Mouse (Mus musculus) forebrain, embryonic 14.5 days (tissue): ENCODE data around the gene Dnaja2. TPM values are rescaled to one million over a fixed set of nuclear protein-coding genes. Genes with fewer than 3 reads are reported as not detected.

Source experiments
- ATAC-seq: fragments of 200-750 bp; cut with Nextera tagmentation; 2 replicates; pipeline ENCODE4 v1.8.0; 2017; ENCODE audit warnings: mild to moderate bottlenecking, moderate library complexity
- DNase-seq: peaks from one replicate; pipeline ENCODE4 v3.0.0-alpha.2; 2015; ENCODE audit warnings: low spot score
- H3K27ac ChIP-seq: fragments of 300-500 bp; sonication (generic); 2 replicates; pipeline ENCODE4 v1.5.1; 2014; ENCODE audit warnings: low read depth, mild to moderate bottlenecking, control low read depth, low read length, moderate library complexity
- H3K27me3 ChIP-seq: fragments of 300-500 bp; sonication (generic); replicated peaks from 2 replicates; pipeline ENCODE4 v1.6.1; 2014; ENCODE audit warnings: low read length, control low read depth, mixed read lengths; ENCODE audit not compliant: control insufficient read depth, insufficient read depth
- H3K36me3 ChIP-seq: fragments of 300-500 bp; sonication (generic); 2 replicates; pipeline ENCODE4 v1.6.1; 2014; ENCODE audit warnings: low read length, control low read depth; ENCODE audit not compliant: control insufficient read depth, insufficient read depth
- H3K4me1 ChIP-seq: fragments of 300-500 bp; sonication (generic); 2 replicates; pipeline ENCODE4 v1.6.1; 2014; ENCODE audit warnings: antibody characterized with exemption, low read length, control low read depth; ENCODE audit not compliant: control insufficient read depth, insufficient read depth
- H3K4me2 ChIP-seq: fragments of 300-500 bp; sonication (generic); 2 replicates; pipeline ENCODE4 v1.6.1; 2014; ENCODE audit warnings: mild to moderate bottlenecking, control low read depth, low read length
- H3K4me3 ChIP-seq: fragments of 300-500 bp; sonication (generic); 2 replicates; pipeline ENCODE4 v1.5.1; 2014; ENCODE audit warnings: low read depth, low read length, control low read depth
- H3K9ac ChIP-seq: fragments of 300-500 bp; sonication (generic); 2 replicates; pipeline ENCODE4 v1.6.1; 2014; ENCODE audit warnings: mild to moderate bottlenecking, low read length, control low read depth, moderate library complexity
- H3K9me3 ChIP-seq: fragments of 300-500 bp; sonication (generic); replicated peaks from 2 replicates; pipeline ENCODE4 v1.6.1; 2016; ENCODE audit warnings: low read length, control low read depth, mixed read lengths; ENCODE audit not compliant: control insufficient read depth
- WGBS: fragments of 180-500 bp; shearing (Covaris S2); extraction: QIAGEN DNeasy Blood & Tissue Kit; methylation state at CpG from one replicate; pipeline ENCODE4 v1.1.7; 2014; 5-methylcytosine and 5-hydroxymethylcytosine counted together
- polyA plus RNA-seq: library from polyadenylated mRNA; unstranded; fragments of >200 nt; fragmentation: Nextera tagmentation; extraction: Ambion mirVana; gene quantifications from 2 replicates; pipeline ENCODE4 v1.2.1, GENCODE M21; 2014

The Dnaja2 gene
- polyA plus RNA-seq, 1 experiment from 2014 or later = 177 TPM

- H3K27me3 ChIP-seq = no peaks in the 10 kb centered on the region
- peaks cover 16% of the 10 kb centered on the region for H3K4me1 ChIP-seq
- H3K27ac ChIP-seq = no peak overlapping the region
- H3K9ac ChIP-seq = no peak overlapping the region
- no peak for ATAC-seq
- DNase-seq = no peak
- H3K9me3 ChIP-seq = no peaks in the 10 kb centered on the region
- WGBS = 86% methylated on average over 2 of the region's 2 CpGs
- peaks cover 30% of the 10 kb centered on the region for H3K36me3 ChIP-seq
- H3K4me2 ChIP-seq = no peak overlapping the region
- H3K4me3 ChIP-seq = no peak overlapping the region
These were observed 52.8 kb downstream of the Dnaja2 start for GRCm38 (mm10) chr8:85502381-85502780.

- Histone ChIP-seq H3K27me3 (no peaks in the 10 kb centered on the region), H3K4me3 (no peak overlapping the region), H3K4me2 (no peak overlapping the region), H3K36me3 (peaks cover 30% of the 10 kb centered on the region), H3K9ac (no peak overlapping the region), H3K9me3 (no peaks in the 10 kb centered on the region), H3K4me1 (peaks cover 16% of the 10 kb centered on the region), H3K27ac (peak overlapping the region; percentile 53; the same call in 1 of the 2 replicates)
- ATAC-seq = peak; percentile 77; the same call in 1 of the 2 replicates
- 58% methylated on average over 10 of the region's 11 CpGs for WGBS
- peak; percentile 72 for DNase-seq
These were observed 54.0 kb downstream of the Dnaja2 start for GRCm38 (mm10) chr8:85500955-85501685.

- ATAC-seq = 0 out of 2 replicates have a peak, but pooled peaks have one; percentile 36
- no peak for DNase-seq
These were observed 54.7 kb downstream of the Dnaja2 start for GRCm38 (mm10) chr8:85500460-85500859.

GRCm38 (mm10) chr8:85498577-85498976 is 56.6 kb downstream of the Dnaja2 start:
- H3K9ac ChIP-seq = no peak overlapping the region
- no peaks in the 10 kb centered on the region for H3K27me3 ChIP-seq
- DNase-seq = peak; percentile 19
- H3K4me2 ChIP-seq = no peak overlapping the region
- 19% methylated on average over 2 of the region's 2 CpGs for WGBS
- H3K4me3 ChIP-seq = no peak overlapping the region
- peaks cover 10% of the 10 kb centered on the region; the same call in 1 of the 2 replicates for H3K36me3 ChIP-seq
- H3K9me3 ChIP-seq = no peaks in the 10 kb centered on the region
- ATAC-seq = no peak
- H3K27ac ChIP-seq = no peak overlapping the region
- H3K4me1 ChIP-seq = peaks cover 19% of the 10 kb centered on the region

More at GRCm38 (mm10) chr8:85500460-85500859, 54.7 kb downstream of the Dnaja2 start:
- WGBS = 93% methylated on average over 10 of the region's 10 CpGs
- Histone ChIP-seq H3K4me3 (no peak overlapping the region), H3K9ac (no peak overlapping the region), H3K9me3 (no peaks in the 10 kb centered on the region), H3K4me2 (no peak overlapping the region), H3K27me3 (no peaks in the 10 kb centered on the region), H3K27ac (peak overlapping the region; percentile 53; the same call in 1 of the 2 replicates), H3K4me1 (peaks cover 16% of the 10 kb centered on the region), H3K36me3 (peaks cover 24% of the 10 kb centered on the region; the same call in 1 of the 2 replicates)

- H3K9ac ChIP-seq = no peak overlapping the region
- H3K9me3 ChIP-seq = no peaks in the 10 kb centered on the region
- H3K4me2 ChIP-seq = no peak overlapping the region
- DNase-seq (no peak), ATAC-seq (no peak)
- H3K36me3 ChIP-seq = peaks cover 9% of the 10 kb centered on the region; the same call in 1 of the 2 replicates
- H3K27ac ChIP-seq = no peak overlapping the region
- H3K4me1 ChIP-seq = peaks cover 20% of the 10 kb centered on the region
- WGBS = 94% methylated on average over 4 of the region's 4 CpGs
- H3K27me3 ChIP-seq = no peaks in the 10 kb centered on the region
- no peak overlapping the region for H3K4me3 ChIP-seq
These were observed 58.4 kb downstream of the Dnaja2 start for GRCm38 (mm10) chr8:85496778-85497177.

- DNase-seq = no peak
These were observed 59.0 kb downstream of the Dnaja2 start for GRCm38 (mm10) chr8:85496125-85496524.

GRCm38 (mm10) chr8:85492940-85493931 is 61.9 kb downstream of the Dnaja2 start:
- no peaks in the 10 kb centered on the region for H3K9me3 ChIP-seq
- DNase-seq (peak; percentile 60), ATAC-seq (peak; percentile 45)
- peaks cover 4% of the 10 kb centered on the region; the same call in 1 of the 2 replicates for H3K4me1 ChIP-seq
- WGBS = 4% methylated on average over 45 of the region's 49 CpGs
- H3K27ac ChIP-seq = peak overlapping the region; percentile 48
- no peaks in the 10 kb centered on the region for H3K27me3 ChIP-seq
- H3K4me2 ChIP-seq = peak overlapping the region; percentile 92
- peak overlapping the region; percentile 79 for H3K4me3 ChIP-seq
- H3K36me3 ChIP-seq = peaks cover 9% of the 10 kb centered on the region; the same call in 1 of the 2 replicates
- H3K9ac ChIP-seq = peak overlapping the region; percentile 87

More at GRCm38 (mm10) chr8:85496125-85496524, 59.0 kb downstream of the Dnaja2 start:
- ATAC-seq = no peak
- H3K9ac ChIP-seq = no peak overlapping the region
- H3K36me3 ChIP-seq = peaks cover 9% of the 10 kb centered on the region; the same call in 1 of the 2 replicates
- no peak overlapping the region for H3K27ac ChIP-seq
- H3K4me2 ChIP-seq = no peak overlapping the region
- WGBS = 90% methylated on average over 5 of the region's 5 CpGs
- H3K9me3 ChIP-seq = no peaks in the 10 kb centered on the region
- no peak overlapping the region for H3K4me3 ChIP-seq
- H3K4me1 ChIP-seq = peaks cover 16% of the 10 kb centered on the region
- H3K27me3 ChIP-seq = no peaks in the 10 kb centered on the region

- peak; percentile 97 for DNase-seq
- no peaks in the 10 kb centered on the region for H3K27me3 ChIP-seq
- H3K4me2 ChIP-seq = peak within 1 kb of the TSS; percentile 92
- H3K36me3 ChIP-seq = peaks cover 9% of the 10 kb centered on the region; the same call in 1 of the 2 replicates
- peak; percentile 99 for ATAC-seq
- no peaks in the 10 kb centered on the region for H3K9me3 ChIP-seq
- H3K9ac ChIP-seq = peak within 1 kb of the TSS; percentile 87
- H3K4me1 ChIP-seq = peaks cover 4% of the 10 kb centered on the region; the same call in 1 of the 2 replicates
- peak within 1 kb of the TSS; percentile 48 for H3K27ac ChIP-seq
- H3K4me3 ChIP-seq = peak within 1 kb of the TSS; percentile 79
- WGBS = under 1% methylated on average over 41 of the region's 41 CpGs
These were observed 62.8 kb downstream of the Dnaja2 start, which contains the start of gene Gpt2 for GRCm38 (mm10) chr8:85492125-85492875. Gene Gpt2 (plus strand): TSS chr8:85492576.
